Mouse (Mus musculus) frontal cortex, postnatal 36 days (tissue): Measurements from ENCODE around the gene Trmo.

Source experiments
- DNase-seq, 2 experiments: peaks; one replicate each; pipeline ENCODE4 v3.0.0; 2022; ENCODE audit warnings: low spot score in 2 of 2

Trmo gene

GRCm38 (mm10) chr4:46370406-46370805 lies 18.8 kb downstream of the Trmo start:
- DNase-seq, result no peak

GRCm38 (mm10) chr4:46369070-46369469 lies 20.2 kb downstream of the Trmo start:
- DNase-seq, result no peak

GRCm38 (mm10) chr4:46367487-46367959 lies 21.7 kb downstream of the Trmo start:
- no peak for DNase-seq

GRCm38 (mm10) chr4:46364360-46364759 lies 24.9 kb downstream of the Trmo start:
- no peak for DNase-seq

- peak; percentile 72 to 77 for DNase-seq
Measured at GRCm38 (mm10) chr4:46361258-46361657, 28.0 kb downstream of the Trmo start.

GRCm38 (mm10) chr4:46359539-46360253 lies 29.5 kb downstream of the Trmo start:
- no peak for DNase-seq

GRCm38 (mm10) chr4:46356351-46357133 lies 32.7 kb downstream of the Trmo start:
- peak in 1 of 2 experiments; percentile 20 for DNase-seq

- DNase-seq, result no peak
Measured at GRCm38 (mm10) chr4:46353045-46353444, 36.2 kb downstream of the Trmo start.

GRCm38 (mm10) chr4:46349530-46349929 lies 39.7 kb downstream of the Trmo start:
- no peak for DNase-seq

GRCm38 (mm10) chr4:46348897-46349296 lies 40.3 kb downstream of the Trmo start:
- DNase-seq, result no peak

GRCm38 (mm10) chr4:46347580-46348515 lies 41.4 kb downstream of the Trmo start:
- no peak for DNase-seq

- no peak for DNase-seq
Measured at GRCm38 (mm10) chr4:46347141-46347540, 42.1 kb downstream of the Trmo start.

- DNase-seq, result no peak
Measured at GRCm38 (mm10) chr4:46346221-46346620, 43.0 kb downstream of the Trmo start.

- no peak for DNase-seq
Measured at GRCm38 (mm10) chr4:46345773-46346100, 43.5 kb downstream of the Trmo start.

GRCm38 (mm10) chr4:46345056-46345772 lies 44.0 kb downstream of the Trmo start:
- no peak for DNase-seq

GRCm38 (mm10) chr4:46344288-46344687 lies 44.9 kb downstream of the Trmo start:
- DNase-seq, result no peak

- DNase-seq, result no peak
Measured at GRCm38 (mm10) chr4:46343596-46344260, 45.5 kb downstream of the Trmo start, which contains the start of gene Foxe1. Gene Foxe1 (plus strand): TSS chr4:46343609.

GRCm38 (mm10) chr4:46342711-46343286 lies 46.4 kb downstream of the Trmo start:
- DNase-seq, result no peak

GRCm38 (mm10) chr4:46341831-46342680 lies 47.2 kb downstream of the Trmo start:
- no peak for DNase-seq
